Mouse (Mus musculus) kidney, adult 2 months (tissue): Measurements from ENCODE around the gene Efna4.

Source experiments
- CTCF ChIP-seq: fragments of 200-500 bp; conservative IDR thresholded peaks from 2 replicates; pipeline ENCODE4 v1.5.1; 2011; ENCODE audit warnings: low read depth, mild to moderate bottlenecking, control low read depth, low read length, moderate library complexity, mixed read lengths; ENCODE audit not compliant: insufficient read depth, insufficient read length
- POLR2A ChIP-seq: fragments of 200-500 bp; IDR thresholded peaks from one replicate; pipeline ENCODE4 v1.6.1; 2011; ENCODE audit warnings: low read depth, low read length, control low read depth

- TF ChIP-seq POLR2A = no peak
- no peak for TF ChIP-seq CTCF
Measured at GRCm38 (mm10) chr3:89347916-89348315, 10.1 kb upstream of the Efna4 start.
